Mouse (Mus musculus): Measurements from ENCODE around the gene Arhgap17.

GRCm38 (mm10) chr7:123253396-123253795 lies 116.3 kb downstream of the Arhgap17 start:
- TF ChIP-seq CTCF (conservative IDR thresholded peaks at IDR 0.05; ENCODE audit: low read length) (no peak), NANOG (IDR thresholded peaks at IDR 0.05; ENCODE audit: borderline replicate concordance, low read length) (no peak)

Measured in E14TG2a.4 (cell line).